Mouse (Mus musculus) myocyte (in vitro differentiated cells): Measurements from ENCODE around the gene Zscan29.

Experiments used
- CEBPB ChIP-seq: IDR thresholded peaks from 2 replicates; pipeline ENCODE4 v1.6.1; 2011; ENCODE audit warnings: mild to moderate bottlenecking, moderate library complexity; ENCODE audit not compliant: poor library complexity, insufficient read depth, severe bottlenecking
- E2F4 ChIP-seq: IDR thresholded peaks from one replicate; pipeline ENCODE4 v1.6.1; 2011; ENCODE audit warnings: mild to moderate bottlenecking, control low read depth, moderate library complexity; ENCODE audit not compliant: insufficient read depth
- MAX ChIP-seq: IDR thresholded peaks from one replicate; pipeline ENCODE4 v1.6.1; 2011; ENCODE audit warnings: low read depth, mild to moderate bottlenecking, control low read depth
- MYOG ChIP-seq, 3 experiments: IDR thresholded peaks; one replicate each; pipeline ENCODE4 v1.6.1; 2011; ENCODE audit warnings: control low read depth in 2 of 3, low read depth in 2 of 3, mild to moderate bottlenecking in 2 of 3; ENCODE audit not compliant: insufficient read length in 2 of 3, control insufficient read depth in 1 of 3, insufficient read depth in 1 of 3
- POLR2A ChIP-seq: IDR thresholded peaks from one replicate; pipeline ENCODE4 v1.6.1; 2011; ENCODE audit warnings: low read depth, mild to moderate bottlenecking, control low read depth, moderate library complexity; ENCODE audit not compliant: insufficient read length
- POLR2AphosphoS2 ChIP-seq: IDR thresholded peaks from one replicate; pipeline ENCODE4 v1.6.1; 2011; ENCODE audit warnings: low read depth, control low read depth; ENCODE audit not compliant: insufficient read length
- TCF12 ChIP-seq: IDR thresholded peaks from one replicate; pipeline ENCODE4 v1.6.1; 2011; ENCODE audit warnings: mild to moderate bottlenecking, control low read depth; ENCODE audit not compliant: poor library complexity, insufficient read depth, severe bottlenecking
- USF1 ChIP-seq: IDR thresholded peaks from one replicate; pipeline ENCODE4 v1.6.1; 2011; ENCODE audit warnings: low read depth, mild to moderate bottlenecking, control low read depth, moderate library complexity

DNA sequence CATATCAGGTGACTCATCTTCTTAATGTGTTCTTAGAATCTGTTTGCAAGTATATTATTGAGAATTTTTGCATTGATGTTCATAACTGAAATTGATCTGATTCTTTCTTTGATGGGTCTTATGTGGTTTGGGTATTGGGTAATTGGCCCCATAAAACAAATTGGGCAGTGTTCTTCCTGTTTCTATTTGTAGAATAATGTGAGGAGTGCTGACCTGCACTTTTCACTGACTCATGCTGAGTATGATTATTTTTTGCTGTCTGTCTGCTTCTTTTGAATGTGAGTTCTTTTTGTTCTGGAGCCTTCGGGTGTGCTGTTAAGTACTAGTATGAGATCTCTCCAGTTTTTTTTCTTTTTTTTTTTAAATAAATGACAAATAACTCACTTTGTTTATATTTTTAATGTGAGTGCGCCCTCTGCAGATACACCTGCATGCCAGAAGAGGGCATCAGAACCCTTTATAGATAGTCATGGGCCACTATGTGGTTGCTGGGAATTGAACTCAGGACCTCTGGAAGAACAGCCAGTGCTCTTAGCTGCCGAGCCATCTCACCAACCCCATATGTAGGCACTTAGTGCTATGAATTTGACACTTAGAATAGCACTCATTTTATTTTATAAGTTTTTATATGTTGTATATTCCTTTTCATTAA, 8.0 kb upstream of the Zscan29 start:
- no peak for TF ChIP-seq MAX
- no peak for TF ChIP-seq CEBPB
- TF ChIP-seq E2F4, result no peak
- TF ChIP-seq USF1, result no peak
- no peak for TF ChIP-seq POLR2A
- TF ChIP-seq TCF12, result no peak
- no peak for TF ChIP-seq POLR2AphosphoS2
- no peak for TF ChIP-seq MYOG (IDR thresholded peaks at IDR 0.05; ENCODE audit: control insufficient read depth in 1 of 3, insufficient read depth in 1 of 3, insufficient read length in 2 of 3, low read depth in 2 of 3)
